Mouse (Mus musculus) layer of hippocampus, postnatal 14 days (tissue): ENCODE data around the gene Lgr4. TPM values are rescaled to one million over a fixed set of nuclear protein-coding genes. Genes with fewer than 3 reads are reported as not detected.
A peak's percentile ranks its signal among the peaks of the same experiment; 100 is the strongest.

ENCODE experiments used
- DNase-seq, 2 experiments: peaks; one replicate each; pipeline ENCODE4 v3.0.0; 2021 to 2022; ENCODE audit warnings: low spot score in 2 of 2, mixed read lengths in 1 of 2
- total RNA-seq, 2 experiments: library from RNA; stranded (reverse); gene quantifications; 2 replicates each; pipeline ENCODE4 v1.2.3; 2021

Lgr4 gene
- total RNA-seq, 2 experiments from 2014 or later = 26.0 to 26.7 TPM

DNA sequence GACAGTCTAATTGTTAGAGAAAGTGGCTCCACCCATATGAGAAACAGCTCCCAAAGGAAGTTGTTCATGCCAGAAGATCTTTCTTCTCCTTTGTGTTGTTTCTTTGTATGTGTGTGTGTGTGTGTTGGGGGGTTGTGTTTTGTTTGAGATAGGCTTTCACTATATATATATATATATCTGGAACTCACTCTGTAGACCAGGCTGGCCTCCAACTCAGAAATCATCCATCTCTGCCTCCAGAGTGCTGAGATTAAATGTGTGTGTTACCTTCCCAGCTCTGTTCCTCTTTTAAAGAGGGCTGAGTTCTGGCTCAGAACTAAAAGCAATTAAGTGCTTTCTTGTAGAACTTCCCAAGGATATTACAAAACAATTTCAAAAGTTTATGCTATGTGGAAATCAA lies 92.0 kb downstream of the Lgr4 start:
- no peak for DNase-seq

DNA sequence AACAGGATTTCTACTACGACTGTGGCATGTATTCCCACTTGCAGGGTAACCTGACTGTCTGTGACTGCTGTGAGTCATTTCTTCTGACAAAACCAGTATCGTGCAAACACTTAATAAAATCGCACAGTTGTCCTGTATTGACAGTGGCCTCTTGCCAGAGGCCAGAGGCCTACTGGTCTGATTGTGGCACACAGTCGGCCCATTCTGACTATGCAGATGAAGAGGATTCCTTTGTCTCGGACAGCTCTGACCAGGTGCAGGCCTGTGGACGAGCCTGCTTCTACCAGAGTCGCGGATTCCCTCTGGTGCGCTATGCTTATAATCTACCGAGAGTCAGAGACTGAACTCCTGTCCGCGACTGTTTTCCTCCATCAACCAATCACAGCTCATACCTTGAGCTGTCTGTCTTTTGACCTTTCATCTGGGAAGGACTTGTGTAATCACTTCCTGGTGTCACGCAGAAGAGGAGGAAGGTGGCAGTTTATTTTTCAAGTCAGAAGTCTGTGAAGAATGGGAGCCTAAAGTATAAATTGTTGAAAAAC lies 94.8 kb downstream of the Lgr4 start:
- DNase-seq = no peak

DNA sequence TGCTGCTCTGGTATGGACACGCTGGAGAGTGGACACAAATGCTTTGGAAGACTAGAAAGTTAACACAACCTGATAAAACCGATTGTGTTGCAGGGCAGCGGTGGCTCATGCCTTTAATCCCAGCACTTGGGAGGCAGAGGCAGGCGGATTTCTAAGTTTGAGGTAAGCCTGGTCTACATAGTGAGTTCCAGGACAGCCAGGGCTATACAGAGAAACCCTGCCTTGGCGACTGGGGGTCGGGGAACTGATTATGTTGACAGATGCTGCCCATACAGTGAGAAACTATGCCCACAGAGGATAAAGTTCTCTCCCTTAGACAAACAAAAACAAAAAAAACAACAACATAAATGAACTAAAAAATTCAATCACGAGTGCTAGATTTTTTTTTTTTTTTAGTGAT lies 99.6 kb downstream of the Lgr4 start:
- DNase-seq = no peak

DNA sequence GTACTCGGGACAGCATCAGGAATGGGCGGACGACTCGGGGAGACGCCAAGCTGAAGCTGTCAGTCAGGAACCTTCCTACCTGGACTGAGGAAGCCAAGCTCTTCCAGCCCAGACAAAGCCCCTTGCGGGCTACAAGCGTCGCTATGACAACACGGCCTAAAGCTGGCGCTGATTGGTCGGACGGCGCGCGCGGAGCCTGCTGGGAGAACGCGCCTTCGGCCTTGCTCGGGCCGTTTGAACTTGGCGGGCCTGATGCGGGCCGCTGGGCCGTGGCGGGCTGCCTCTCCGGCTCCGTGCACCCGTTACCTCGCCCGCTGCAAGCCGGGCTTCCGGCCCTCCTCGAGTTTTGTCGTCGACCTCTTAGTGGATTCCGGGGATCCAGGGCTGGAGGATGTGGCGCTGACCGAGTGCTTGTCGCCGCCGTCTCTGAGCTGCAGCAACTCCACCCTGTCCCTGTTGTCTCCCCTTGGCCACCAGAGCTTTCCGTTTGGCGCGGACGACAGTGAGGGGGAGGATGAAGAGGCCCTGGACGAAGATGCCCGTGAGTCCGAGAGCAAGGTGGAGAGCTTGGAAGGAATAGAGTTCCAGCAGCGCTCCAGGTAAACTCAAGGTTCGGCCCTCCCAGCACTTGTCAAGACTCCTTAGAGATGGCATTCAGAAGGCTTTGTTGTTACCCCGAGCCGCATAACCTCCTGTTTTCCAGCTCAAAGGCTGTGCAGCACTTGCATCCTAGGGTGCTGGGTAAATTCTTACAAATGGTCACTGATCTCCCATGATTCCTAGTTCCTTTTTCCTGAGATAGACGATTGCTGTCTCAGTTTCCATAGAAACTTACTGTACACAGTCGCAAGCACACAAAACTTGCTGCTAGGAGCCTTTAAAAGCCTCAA lies 100.4 kb downstream of the Lgr4 start, which contains the start of gene Ccdc34:
Gene Ccdc34 (plus strand): TSS at position 202 of the 890 bp plus-strand sequence.
- peak; percentile 89 to 94 for DNase-seq

DNA sequence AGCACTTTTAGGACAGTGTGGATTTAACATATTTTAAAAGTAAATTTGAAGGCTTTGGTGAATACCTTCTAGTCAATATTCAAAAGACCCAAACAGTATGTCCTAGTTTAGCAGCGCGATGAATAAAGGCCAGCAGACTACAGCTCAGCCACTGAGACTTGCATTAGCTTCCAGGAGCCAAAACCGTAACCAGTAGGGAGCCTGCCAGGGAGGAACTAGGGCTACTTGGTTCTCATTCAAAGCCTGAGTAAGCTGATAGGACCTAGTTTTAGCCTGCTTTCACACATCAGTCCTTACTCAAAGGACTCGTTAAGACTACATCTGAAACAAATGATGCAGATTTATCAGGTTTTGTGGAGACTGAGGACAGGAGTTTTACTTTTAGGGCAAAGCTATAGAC lies 102.2 kb downstream of the Lgr4 start:
- no peak for DNase-seq

DNA sequence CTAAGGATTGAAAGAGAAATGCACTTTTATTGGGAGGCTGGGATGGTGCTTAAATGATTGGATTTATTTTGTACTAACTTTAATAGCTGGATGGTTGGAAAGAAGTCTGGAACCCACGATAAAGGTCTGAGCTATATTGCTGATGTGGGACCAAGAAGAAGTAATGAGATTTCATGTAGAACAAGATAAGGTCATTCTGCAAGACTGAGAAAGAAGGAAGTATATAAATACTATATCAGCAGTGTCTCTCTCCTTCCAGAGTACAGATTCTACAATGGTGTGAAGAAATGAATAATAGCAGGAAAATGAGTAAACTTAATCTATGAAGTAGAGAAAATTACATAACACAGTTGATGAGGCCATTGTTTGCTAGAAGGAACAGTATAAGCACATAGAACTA lies 103.0 kb downstream of the Lgr4 start:
- no peak for DNase-seq

DNA sequence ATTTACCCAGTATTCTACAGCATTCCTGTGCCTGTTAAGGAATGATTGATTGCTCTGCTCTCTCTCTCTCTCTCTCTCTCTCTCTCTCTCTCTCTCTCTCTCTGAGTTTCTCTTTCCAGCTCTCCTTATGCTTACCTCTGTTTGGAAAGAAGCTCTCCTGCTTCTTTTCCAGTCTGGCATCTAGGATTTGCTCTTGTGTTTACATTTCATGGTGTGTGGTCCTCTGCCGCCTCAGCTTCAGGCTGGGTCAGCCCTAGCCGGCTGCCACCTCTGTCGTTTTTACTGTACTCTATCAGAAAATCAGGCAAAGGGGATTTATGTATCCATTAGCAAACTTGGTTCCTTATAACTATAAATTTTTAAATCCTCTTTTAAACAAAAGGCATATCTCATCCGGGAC lies 118.8 kb downstream of the Lgr4 start:
- no peak for DNase-seq

DNA sequence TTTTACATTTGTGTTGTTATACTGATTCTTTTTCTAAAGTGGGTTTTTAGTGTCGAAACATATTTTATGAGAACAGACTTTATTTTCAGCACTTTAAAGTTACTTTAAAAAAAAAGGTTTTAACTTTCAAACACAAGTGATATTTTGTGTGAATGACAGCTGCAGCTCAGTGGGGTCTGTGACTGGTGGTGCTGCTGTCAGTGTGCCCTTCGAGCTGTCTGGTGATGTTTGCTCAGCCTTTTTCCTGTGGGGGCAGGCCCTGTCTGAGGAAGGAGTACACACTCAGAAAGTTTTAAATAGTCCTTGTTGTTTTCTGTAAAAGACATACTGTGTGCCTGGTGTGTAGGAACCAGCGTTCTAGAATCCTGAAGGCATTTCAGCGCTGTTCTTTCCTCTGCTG lies 119.2 kb downstream of the Lgr4 start:
- no peak for DNase-seq

DNA sequence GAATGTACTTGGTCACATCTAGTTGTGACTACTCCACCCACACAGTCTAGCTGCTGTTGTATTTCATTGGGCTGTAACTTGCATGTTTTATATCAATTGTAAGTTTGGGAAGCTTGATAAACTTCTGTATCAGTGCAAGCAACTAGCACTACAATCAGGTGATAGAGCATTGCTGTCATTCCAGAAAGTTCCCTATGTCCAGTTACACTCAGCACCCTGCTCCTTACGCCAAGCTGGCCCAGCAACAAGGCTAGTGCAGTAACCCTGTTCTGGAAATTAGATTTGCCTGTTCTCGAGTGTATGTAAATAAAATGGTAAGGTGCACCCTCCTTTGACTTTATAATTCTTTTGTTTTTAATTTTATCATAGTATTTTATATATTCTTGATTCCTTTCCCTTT lies 119.8 kb downstream of the Lgr4 start:
- no peak for DNase-seq

DNA sequence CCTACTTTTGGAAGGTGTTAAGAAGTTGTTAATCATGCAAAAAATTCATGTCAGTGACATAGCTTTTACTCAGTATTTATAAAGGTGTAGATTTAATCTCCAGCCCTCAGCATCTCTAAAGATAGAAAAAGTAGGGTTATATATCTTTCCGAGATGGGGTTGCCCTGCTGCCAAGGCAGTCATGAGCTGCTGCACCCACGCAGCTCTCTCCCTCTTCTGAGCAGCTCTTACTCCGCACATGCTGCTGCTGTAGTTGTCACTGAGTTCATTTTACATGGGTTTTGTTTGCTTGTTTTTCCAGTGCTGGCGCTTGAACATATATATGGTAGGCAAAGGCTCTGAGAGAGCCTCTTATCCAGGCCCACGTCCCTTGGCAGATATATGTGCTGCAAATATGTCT lies 120.9 kb downstream of the Lgr4 start:
- no peak for DNase-seq

DNA sequence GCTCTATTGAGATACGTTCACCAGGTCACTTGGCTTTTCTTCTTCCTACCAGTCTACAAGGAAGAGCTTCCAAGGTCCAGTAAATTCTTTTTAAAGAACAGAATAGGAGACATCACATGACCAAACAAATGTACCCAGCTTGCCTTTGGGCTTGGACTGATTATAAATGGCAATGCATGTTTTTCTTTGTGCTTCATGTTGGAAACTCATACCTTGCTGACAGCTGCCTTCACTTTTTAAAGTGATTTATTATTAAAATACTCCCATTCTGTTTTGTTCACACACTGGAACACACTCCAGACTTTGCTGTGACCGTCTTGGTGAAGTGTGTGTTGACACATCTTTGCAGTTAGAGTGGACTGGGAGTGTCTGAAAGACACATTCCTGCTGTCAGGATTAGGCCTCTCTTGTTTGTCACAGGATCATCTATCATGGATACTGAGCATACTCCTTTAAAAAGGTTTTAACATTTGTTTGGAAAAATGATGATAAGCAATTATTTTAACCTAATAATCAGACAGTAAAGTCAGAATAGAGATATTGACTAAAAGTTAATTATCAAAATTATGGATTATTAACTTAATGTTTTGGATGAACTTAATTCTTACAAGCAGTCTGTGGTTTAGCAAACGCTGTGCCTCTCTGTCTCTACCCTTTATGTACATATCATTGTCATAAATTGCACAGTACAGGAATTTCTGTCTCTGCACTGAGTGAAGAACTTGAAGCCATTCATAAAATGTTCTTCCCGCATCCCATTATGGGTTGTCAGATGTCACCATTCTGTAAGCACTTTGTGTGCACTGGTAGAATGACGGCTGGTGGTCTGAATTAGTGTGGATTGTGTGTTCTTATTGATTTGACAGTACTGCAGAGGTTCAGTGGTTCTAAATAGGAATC lies 125.7 kb downstream of the Lgr4 start:
- no peak for DNase-seq

DNA sequence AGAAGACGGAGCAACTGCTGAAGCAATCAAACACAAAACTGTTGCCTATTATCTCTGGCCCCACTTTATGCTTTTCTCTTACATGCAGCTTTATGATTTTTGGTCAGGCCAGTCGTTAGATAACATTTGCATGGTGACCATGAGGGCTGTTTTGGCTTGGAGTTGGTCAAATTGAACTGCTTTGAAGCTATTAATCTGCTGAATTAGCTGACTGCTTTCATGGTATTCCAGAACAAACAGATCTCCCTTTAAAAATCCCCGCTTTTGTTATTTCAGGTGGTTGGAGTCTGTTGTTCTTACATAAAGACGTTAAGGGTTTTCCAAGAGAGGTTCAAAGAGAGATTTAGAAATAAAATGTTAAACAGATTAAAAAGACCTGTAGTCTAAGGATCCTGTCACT lies 141.0 kb downstream of the Lgr4 start:
- DNase-seq = no peak

DNA sequence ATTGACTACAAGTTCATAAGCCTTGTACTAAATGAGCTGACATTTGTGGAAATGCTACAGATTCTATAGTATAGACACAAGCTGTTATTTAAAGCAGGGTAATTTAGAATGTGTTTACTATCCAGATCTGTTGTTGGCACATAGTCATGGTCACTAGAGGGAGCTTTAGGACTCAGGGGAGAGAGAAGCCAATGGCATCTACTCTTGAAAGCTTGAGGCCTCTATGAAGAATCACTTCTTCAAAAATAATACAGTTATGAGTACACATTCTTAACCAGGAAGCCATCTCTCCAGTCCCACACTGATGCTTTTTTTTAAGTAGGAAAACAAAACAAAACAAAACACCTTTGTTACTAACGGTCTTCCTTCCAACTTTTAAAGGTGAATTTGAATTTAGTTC lies 145.7 kb downstream of the Lgr4 start:
- no peak for DNase-seq

Other genes starting within 250 kb of the Lgr4 start
- 10 to 100 TPM; 34.2 TPM for gene Bdnf, start 242.9 kb upstream of the Lgr4 start, total RNA-seq
- gene Lin7c, start 26.8 kb upstream of the Lgr4 start, total RNA-seq = 100 to 1,000 TPM; 109 to 116 TPM
- gene Ccdc34, start 100.2 kb downstream of the Lgr4 start, total RNA-seq = 10 to 100 TPM; 22.4 to 24.7 TPM